Mouse (Mus musculus) kidney, postnatal 0 days (tissue): Measurements from ENCODE around the gene S100a13. TPM values are rescaled to one million over a fixed set of nuclear protein-coding genes. Genes with fewer than 3 reads are reported as not detected.

ENCODE experiments used
- ATAC-seq: fragments of 200-750 bp; cut with Nextera tagmentation; replicated peaks from 2 replicates; pipeline ENCODE4 v1.8.0; 2017; ENCODE audit warnings: low read depth, moderate number of reproducible peaks, moderate TSS enrichment, moderate library complexity; ENCODE audit not compliant: low FRiP score
- DNase-seq: peaks from one replicate; pipeline ENCODE4 v3.0.0-alpha.2; 2016; ENCODE audit warnings: low spot score
- H3K27ac ChIP-seq: fragments of 300-500 bp; sonication (generic); 2 replicates; pipeline ENCODE4 v1.5.1; 2014; ENCODE audit warnings: mild to moderate bottlenecking
- H3K27me3 ChIP-seq: fragments of 300-500 bp; sonication (generic); 2 replicates; pipeline ENCODE4 v1.6.1; 2014; ENCODE audit warnings: low read length, mixed read lengths; ENCODE audit not compliant: insufficient read depth
- H3K36me3 ChIP-seq: fragments of 300-500 bp; sonication (generic); 2 replicates; pipeline ENCODE4 v1.6.1; 2014; ENCODE audit warnings: low read length, mixed read lengths; ENCODE audit not compliant: insufficient read depth
- H3K4me1 ChIP-seq: fragments of 300-500 bp; sonication (generic); replicated peaks from 2 replicates; pipeline ENCODE4 v1.6.1; 2014; ENCODE audit warnings: antibody characterized with exemption, low read length, mixed read lengths; ENCODE audit not compliant: insufficient read depth
- H3K4me2 ChIP-seq: fragments of 300-500 bp; sonication (generic); 2 replicates; pipeline ENCODE4 v1.6.1; 2014; ENCODE audit warnings: mild to moderate bottlenecking, low read length, moderate library complexity, mixed read lengths
- H3K4me3 ChIP-seq: fragments of 300-500 bp; sonication (generic); replicated peaks from 2 replicates; pipeline ENCODE4 v1.5.1; 2014; ENCODE audit warnings: low read depth, low read length
- H3K9ac ChIP-seq: fragments of 300-500 bp; sonication (generic); 2 replicates; pipeline ENCODE4 v1.6.1; 2014; ENCODE audit warnings: low read depth, low read length
- H3K9me3 ChIP-seq: fragments of 300-500 bp; sonication (generic); replicated peaks from 2 replicates; pipeline ENCODE4 v1.6.1; 2016; ENCODE audit warnings: low read length, inconsistent platforms, mixed read lengths
- CTCF ChIP-seq: IDR thresholded peaks from 2 replicates; pipeline ENCODE4 v1.5.1; 2016; ENCODE audit warnings: antibody characterized with exemption, low read depth, mild to moderate bottlenecking, moderate library complexity
- WGBS: fragments of 180-500 bp; shearing (Covaris S2); extraction: QIAGEN DNeasy Blood & Tissue Kit; methylation state at CpG from one replicate; pipeline ENCODE4 v1.1.7; 2014; 5-methylcytosine and 5-hydroxymethylcytosine counted together
- polyA plus RNA-seq: library from polyadenylated mRNA; unstranded; fragments of >200 nt; fragmentation: Nextera tagmentation; extraction: Ambion mirVana; gene quantifications from 2 replicates; pipeline ENCODE4 v1.2.1, GENCODE M21; 2015

S100a13 gene
- polyA plus RNA-seq, 1 experiment from 2014 or later: 78.5 TPM

- no peaks in the 10 kb centered on the region for H3K4me1 ChIP-seq
- no peak overlapping the region for H3K4me2 ChIP-seq
- no peak for TF ChIP-seq CTCF
- no peak overlapping the region for H3K4me3 ChIP-seq
- no peak overlapping the region for H3K9ac ChIP-seq
- ATAC-seq (no peak), DNase-seq (no peak)
- WGBS: 86% methylated on average over 5 of the region's 5 CpGs
- no peak overlapping the region for H3K27ac ChIP-seq
- peaks cover 35% of the 10 kb centered on the region for H3K36me3 ChIP-seq
- no peaks in the 10 kb centered on the region for H3K9me3 ChIP-seq
- no peaks in the 10 kb centered on the region for H3K27me3 ChIP-seq
Measured at GRCm38 (mm10) chr3:90505216-90505615, 9.0 kb upstream of the S100a13 start.

GRCm38 (mm10) chr3:90506362-90506761 lies 7.9 kb upstream of the S100a13 start:
- H3K36me3 ChIP-seq: peaks cover 31% of the 10 kb centered on the region
- DNase-seq: no peak

GRCm38 (mm10) chr3:90508287-90508949 lies 5.8 kb upstream of the S100a13 start:
- TF ChIP-seq CTCF: peak; percentile 29; the same call in 1 of the 2 replicates
- peaks cover 21% of the 10 kb centered on the region for H3K36me3 ChIP-seq
- peaks cover 4% of the 10 kb centered on the region for H3K4me1 ChIP-seq
- H3K4me2 ChIP-seq: peak overlapping the region; percentile 76
- peak overlapping the region; percentile 98 for H3K27ac ChIP-seq
- H3K4me3 ChIP-seq: peak overlapping the region; percentile 95
- 2% methylated on average over 20 of the region's 20 CpGs for WGBS
- no peaks in the 10 kb centered on the region for H3K9me3 ChIP-seq
- ATAC-seq (no peak), DNase-seq (peak; percentile 31)
- H3K9ac ChIP-seq: peak overlapping the region; percentile 99
- no peaks in the 10 kb centered on the region for H3K27me3 ChIP-seq

More at GRCm38 (mm10) chr3:90506362-90506761, 7.9 kb upstream of the S100a13 start:
- Histone ChIP-seq H3K4me1 (no peaks in the 10 kb centered on the region), H3K9me3 (no peaks in the 10 kb centered on the region), H3K4me3 (no peak overlapping the region), H3K9ac (no peak overlapping the region), H3K4me2 (no peak overlapping the region), H3K27me3 (no peaks in the 10 kb centered on the region), H3K27ac (no peak overlapping the region)
- TF ChIP-seq CTCF: no peak
- WGBS: 67% methylated on average over 3 of the region's 3 CpGs
- ATAC-seq: no peak

- Histone ChIP-seq H3K4me3 (peak within 1 kb of the TSS; percentile 95), H3K27me3 (no peaks in the 10 kb centered on the region), H3K9ac (peak within 1 kb of the TSS; percentile 99), H3K9me3 (no peaks in the 10 kb centered on the region), H3K36me3 (peaks cover 14% of the 10 kb centered on the region), H3K4me2 (peak within 1 kb of the TSS; percentile 76), H3K4me1 (peaks cover 6% of the 10 kb centered on the region), H3K27ac (peak within 1 kb of the TSS; percentile 98)
- WGBS: under 1% methylated on average over 64 of the region's 66 CpGs
- DNase-seq (peak; percentile 99), ATAC-seq (peak; percentile 92)
- TF ChIP-seq CTCF: 0 out of 2 replicates have a peak, but pooled peaks have one; percentile 1
Measured at GRCm38 (mm10) chr3:90508950-90509746, 5.1 kb upstream of the S100a13 start, which contains the start of gene Chtop. Chtop (minus strand) TSS chr3:90509498.

- peaks cover 6% of the 10 kb centered on the region for H3K4me1 ChIP-seq
- H3K9ac ChIP-seq: no peak overlapping the region
- H3K9me3 ChIP-seq: no peaks in the 10 kb centered on the region
- peak overlapping the region; percentile 76 for H3K4me2 ChIP-seq
- H3K27ac ChIP-seq: peak overlapping the region; percentile 98
- WGBS: 26% methylated on average over 2 of the region's 2 CpGs
- H3K27me3 ChIP-seq: no peaks in the 10 kb centered on the region
- ATAC-seq (no peak), DNase-seq (no peak)
- peaks cover 11% of the 10 kb centered on the region for H3K36me3 ChIP-seq
- TF ChIP-seq CTCF: no peak
- peak overlapping the region; percentile 95 for H3K4me3 ChIP-seq
Measured at GRCm38 (mm10) chr3:90509747-90510123, 4.5 kb upstream of the S100a13 start.

GRCm38 (mm10) chr3:90512276-90512675 lies 2.0 kb upstream of the S100a13 start:
- no peaks in the 10 kb centered on the region for H3K36me3 ChIP-seq
- 77% methylated on average over 5 of the region's 5 CpGs for WGBS
- no peak overlapping the region for H3K9ac ChIP-seq
- no peak for DNase-seq
- ATAC-seq: no peak
- peaks cover 16% of the 10 kb centered on the region for H3K4me1 ChIP-seq
- no peaks in the 10 kb centered on the region for H3K9me3 ChIP-seq
- no peak overlapping the region for H3K4me3 ChIP-seq
- no peak overlapping the region for H3K4me2 ChIP-seq
- H3K27me3 ChIP-seq: no peaks in the 10 kb centered on the region
- H3K27ac ChIP-seq: no peak overlapping the region
- TF ChIP-seq CTCF: no peak
